Mouse (Mus musculus): ENCODE measurements around the gene Slco1c1.

DNA sequence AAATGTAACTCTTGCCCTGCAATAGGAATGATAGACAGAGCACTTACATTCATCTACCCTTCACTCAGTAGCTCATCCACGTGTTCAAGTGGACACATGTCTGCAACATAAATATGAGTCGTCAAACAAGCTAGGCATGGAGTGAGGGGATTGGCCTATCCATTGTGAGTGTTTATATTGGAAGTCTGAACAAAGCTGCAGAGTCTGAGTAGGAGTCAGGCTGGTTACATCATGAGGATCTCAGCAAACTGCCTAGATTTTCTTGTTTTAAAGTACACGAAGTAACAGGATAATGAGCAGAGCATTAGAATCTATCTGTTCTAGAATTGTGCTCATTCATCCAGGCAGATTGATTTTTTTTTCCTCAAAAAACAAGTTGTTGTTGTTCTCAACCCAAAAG is 23.0 kb upstream of the Slco1c1 start:
- TF ChIP-seq POLR2A (IDR thresholded peaks at IDR 0.05; ENCODE audit: insufficient read depth, low read length) (no peak), CTCF (IDR thresholded peaks at IDR 0.05; ENCODE audit: low read depth, low read length) (no peak), EP300 (IDR thresholded peaks at IDR 0.05; ENCODE audit: insufficient read depth, low read depth, low read length) (no peak)

Data from ES-Bruce4 (cell line).